ENCODE assay signal across 20 mouse cellular contexts in the genomic region with DNA sequence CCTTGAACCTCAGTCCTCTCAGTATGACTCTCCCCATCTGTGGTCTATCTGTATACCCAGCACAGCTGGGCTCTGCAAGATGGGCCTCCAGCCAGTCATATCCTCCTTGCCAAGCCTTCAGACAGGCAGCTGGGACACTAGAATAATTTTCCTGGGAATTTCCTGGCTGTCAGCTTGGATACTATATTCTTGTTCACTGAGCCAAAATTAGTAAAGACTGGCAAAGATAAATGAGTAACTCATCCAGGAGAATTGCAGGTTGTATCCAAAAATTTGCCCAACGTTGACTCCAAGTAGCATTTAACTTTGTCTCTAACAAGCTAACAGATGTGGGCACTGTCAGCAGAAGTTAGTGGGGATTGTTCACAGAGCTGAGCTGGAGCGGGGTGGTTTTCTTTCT.
DNase-seq lines count a peak whose midpoint lies in the region; ATAC-seq lines count a peak whose summit lies in the region.
"Had no signal": no experiment of that assay in that cellular context is flagged by ENCODE, and none has a peak within 500 bp of the region (broad histone marks: within the 10 kb centered on the region; RNA-seq: fewer than 3 reads in every experiment).

No protein-coding gene starts in this region.

- H3K9ac ChIP-seq in forebrain, embryonic 16.5 days (replicated peaks; ENCODE audit: low read depth, low read length), result no peak overlapping the region
- H3K9ac ChIP-seq: limb, embryonic 15.5 days; midbrain, embryonic 12.5 days had no signal

- H3K27ac ChIP-seq in forebrain, embryonic 16.5 days (ENCODE audit: low read length), result no peak overlapping the region
- H3K27ac ChIP-seq: limb, embryonic 15.5 days; macrophage; midbrain, embryonic 12.5 days had no signal

- DNase-seq in cerebellum, postnatal 10 days, result peak; percentile 71 to 82
- DNase-seq in layer of hippocampus, adult 9-11 months, result peak; percentile 2
- DNase-seq in layer of hippocampus, adult 18-20 months (ENCODE audit: low spot score in 2 of 2), result no peak
- peak; percentile 46 to 49 for DNase-seq in right cerebral cortex, postnatal 10 days (ENCODE audit: low spot score in 2 of 2)
- no peak for DNase-seq in gastrocnemius, adult 8-10 months (ENCODE audit: low spot score in 2 of 2)
- DNase-seq: adrenal gland, postnatal 25 days; cerebellum, postnatal 36 days; gastrocnemius, postnatal 25 days; heart, postnatal 4 days; kidney, postnatal 14 days; lung, adult 2 months had no signal

- no peaks in the 10 kb centered on the region for H3K27me3 ChIP-seq in forebrain, embryonic 16.5 days (replicated peaks; ENCODE audit: control insufficient read depth, insufficient read depth, low read length)
- H3K27me3 ChIP-seq: limb, embryonic 15.5 days; midbrain, embryonic 12.5 days had no signal

- H3K4me1 ChIP-seq in forebrain, embryonic 16.5 days (replicated peaks; ENCODE audit: control insufficient read depth, insufficient read depth, low read length), result no peaks in the 10 kb centered on the region
- H3K4me1 ChIP-seq: limb, embryonic 15.5 days; midbrain, embryonic 12.5 days had no signal

- WGBS in forebrain, embryonic 16.5 days, result 62% methylated on average over 2 of the region's 2 CpGs

- H3K36me3 ChIP-seq in forebrain, embryonic 16.5 days (ENCODE audit: control insufficient read depth, insufficient read depth), result no peaks in the 10 kb centered on the region
- H3K36me3 ChIP-seq: limb, embryonic 15.5 days; midbrain, embryonic 12.5 days had no signal

- no peak overlapping the region for H3K4me2 ChIP-seq in forebrain, embryonic 16.5 days (ENCODE audit: low read length)
- H3K4me2 ChIP-seq: heart, embryonic 11.5 days; limb, embryonic 15.5 days; midbrain, embryonic 12.5 days had no signal

- H3K9me3 ChIP-seq in forebrain, embryonic 16.5 days (ENCODE audit: control insufficient read depth, low read length), result no peaks in the 10 kb centered on the region
- H3K9me3 ChIP-seq: limb, embryonic 15.5 days; midbrain, embryonic 12.5 days had no signal

- no peak for ATAC-seq in cerebellum, adult (ENCODE audit: insufficient number of reproducible peaks, low FRiP score, low TSS enrichment)
- ATAC-seq in forebrain, embryonic 16.5 days, result peak; percentile 65
- ATAC-seq in granulocyte monocyte progenitor cell, adult 5-6 weeks (replicated peaks; ENCODE audit: poor library complexity, severe bottlenecking), result no peak
- ATAC-seq: activated CD4-positive, CD25-positive, alpha-beta regulatory T cell, adult 4 months; intestine, embryonic 16.5 days had no signal

- H3K4me3 ChIP-seq in forebrain, embryonic 16.5 days (replicated peaks; ENCODE audit: low read length), result no peak overlapping the region
- H3K4me3 ChIP-seq: limb, embryonic 15.5 days; midbrain, embryonic 12.5 days had no signal

Comparison
In these comparisons a context has a peak if more than half of its experiments do, and no peak if none do; other contexts are left out.
1. DNase-seq: peak in cerebellum, postnatal 10 days (2 of 2), layer of hippocampus, adult 9-11 months (single experiment) and right cerebral cortex, postnatal 10 days (2 of 2); none in layer of hippocampus, adult 18-20 months (0 of 2) and gastrocnemius, adult 8-10 months (0 of 2).